Mouse (Mus musculus) common myeloid progenitor, adult 5-6 weeks (primary cell): Measurements from ENCODE around the gene Ctsl. TPM values are rescaled to one million over a fixed set of nuclear protein-coding genes. Genes with fewer than 3 reads are reported as not detected.

ENCODE experiments used
- ATAC-seq: replicated peaks from 2 replicates; pipeline ENCODE4 v1.8.0; 2016; ENCODE audit warnings: low read depth, mild to moderate bottlenecking, moderate TSS enrichment, inconsistent platforms; ENCODE audit not compliant: poor library complexity, severe bottlenecking
- total RNA-seq: library from RNA; stranded (forward); fragments of 200-1000, 187-1606 nt; gene quantifications from 2 replicates; pipeline ENCODE4 v1.2.3, GENCODE M21; 2017

The Ctsl gene
- 52.0 and 75.0 TPM in 2 replicates for total RNA-seq

DNA sequence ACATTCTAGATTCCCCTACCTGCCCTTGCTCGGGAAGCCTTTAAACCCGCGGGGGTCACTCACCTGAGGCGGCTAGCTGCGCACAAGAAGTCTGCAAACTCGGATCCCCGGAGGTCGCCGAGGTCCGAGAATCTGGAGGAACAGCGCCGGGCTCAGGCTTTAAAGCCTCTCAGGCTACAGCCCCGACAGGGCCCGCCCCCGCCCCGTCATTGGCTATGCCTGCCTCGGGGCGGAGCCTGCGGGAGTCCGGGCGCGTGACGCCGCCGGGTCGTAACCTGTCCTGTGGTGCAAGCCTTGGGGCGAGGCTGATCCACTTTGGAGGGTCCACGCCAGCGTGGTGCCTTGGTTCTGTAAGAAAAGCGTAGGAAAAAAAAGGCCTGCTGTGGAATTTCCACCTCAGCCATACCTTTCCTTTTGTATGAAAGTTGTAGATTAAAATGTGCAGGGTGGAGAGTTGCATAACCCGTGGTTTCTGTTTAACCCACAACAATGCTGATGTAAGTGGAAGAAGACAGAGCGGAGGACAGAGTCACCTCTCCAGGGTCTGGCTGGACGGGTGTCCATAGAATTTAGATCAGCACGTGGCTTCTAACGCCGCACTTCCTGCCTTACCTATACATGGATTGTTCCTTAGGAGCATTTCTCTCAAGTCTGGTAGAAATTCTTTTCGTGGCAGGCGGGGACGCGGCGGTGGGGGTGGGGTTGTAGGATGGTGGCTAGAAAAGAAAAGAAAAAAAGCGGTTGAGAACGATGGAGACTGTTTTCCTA, at the start of gene Ctsl:
Gene Ctsl, minus strand, starts transcription at position 718 of the 768 bp plus-strand sequence.
- peak; percentile 95 for ATAC-seq

DNA sequence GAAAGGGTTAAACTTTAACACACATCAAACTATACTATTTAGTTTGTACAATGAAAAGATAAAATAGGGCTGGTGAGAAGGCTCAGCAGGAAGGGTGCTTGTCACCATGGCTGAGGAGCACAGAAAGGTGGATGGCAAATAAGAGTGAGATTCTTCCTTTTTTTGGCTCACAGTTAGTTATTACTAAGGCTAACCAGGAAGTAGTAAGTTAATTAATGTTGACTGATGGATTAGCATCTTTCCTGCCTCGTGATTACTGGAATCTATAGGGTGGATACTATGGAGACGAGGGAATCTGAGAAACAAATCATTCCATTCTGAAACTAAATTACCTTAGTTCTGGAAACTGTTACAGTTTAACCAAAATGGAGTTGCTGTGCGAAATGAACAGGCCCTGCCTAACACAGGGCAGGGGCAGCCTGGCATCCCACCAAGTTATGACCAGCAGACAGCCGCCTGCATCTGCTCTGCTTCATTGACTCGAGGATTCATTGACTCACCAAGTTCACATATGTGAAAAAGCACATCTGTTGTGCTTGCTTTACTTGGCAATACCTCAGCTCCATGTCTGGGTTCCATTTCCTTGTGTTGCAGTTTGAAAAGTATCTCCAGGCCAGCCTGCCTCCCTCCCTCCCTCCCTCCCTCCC, 46.4 kb upstream of the Ctsl start:
- ATAC-seq: no peak

DNA sequence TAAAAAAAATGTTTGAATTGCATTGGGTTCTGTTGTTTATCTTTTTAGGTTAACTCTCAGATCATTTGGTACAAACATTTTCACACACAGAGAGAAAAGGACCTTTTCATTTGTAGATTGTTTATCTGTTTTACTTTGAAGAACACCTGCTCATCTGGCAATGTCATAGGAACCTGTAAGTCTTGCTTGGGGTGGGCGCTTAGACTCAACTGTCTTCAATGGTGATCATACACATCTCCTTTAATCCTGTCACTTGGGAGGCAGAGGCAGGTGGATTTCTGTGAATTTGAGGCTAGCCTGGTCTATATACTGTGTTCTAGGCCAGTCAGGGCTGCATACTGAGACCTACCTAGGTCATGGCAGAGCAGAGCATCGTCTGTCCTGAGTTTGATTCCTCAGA, 45.0 kb upstream of the Ctsl start:
- no peak for ATAC-seq

DNA sequence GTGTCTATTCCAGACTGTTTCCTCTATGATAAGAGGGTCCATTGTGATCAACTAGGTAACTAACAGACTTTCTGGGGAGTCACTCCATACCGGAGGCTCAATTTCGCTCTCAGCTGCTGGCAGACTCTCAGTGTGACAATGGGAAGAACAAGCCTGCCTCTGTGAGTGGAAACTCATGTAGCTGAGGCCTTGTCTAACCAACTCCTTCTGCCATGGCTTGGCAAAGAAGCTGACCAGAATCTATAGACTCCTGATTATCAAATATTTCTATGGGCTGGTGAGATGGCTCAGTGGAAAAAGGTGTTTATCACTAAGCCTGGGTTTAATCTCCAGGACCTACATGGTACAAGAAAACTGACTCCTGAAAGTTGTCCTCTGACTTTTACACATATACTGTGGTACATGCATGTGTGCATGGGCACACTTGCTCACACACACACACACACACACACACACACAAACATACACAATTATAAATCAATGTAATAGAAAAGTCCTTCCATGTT, 42.1 kb upstream of the Ctsl start:
- no peak for ATAC-seq

DNA sequence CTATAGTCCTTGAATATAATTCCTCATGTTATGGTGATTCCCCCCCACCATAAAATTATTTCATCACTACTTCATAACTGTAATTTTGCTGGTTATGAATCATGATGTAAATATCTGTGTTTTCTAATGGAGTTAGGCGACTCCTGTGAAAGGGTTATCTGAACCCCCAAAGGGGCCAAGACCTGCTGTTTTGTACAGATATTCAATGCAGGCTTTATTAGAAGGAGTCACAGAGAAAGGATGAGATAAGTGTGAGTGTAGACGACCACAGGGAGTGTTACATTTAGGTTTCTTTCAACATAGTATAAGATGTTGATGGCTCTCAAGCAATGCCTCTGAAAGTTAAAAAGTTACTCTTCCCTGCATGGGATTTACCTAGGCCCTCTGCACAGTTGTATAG, 40.6 kb upstream of the Ctsl start:
- ATAC-seq: peak; percentile 53

DNA sequence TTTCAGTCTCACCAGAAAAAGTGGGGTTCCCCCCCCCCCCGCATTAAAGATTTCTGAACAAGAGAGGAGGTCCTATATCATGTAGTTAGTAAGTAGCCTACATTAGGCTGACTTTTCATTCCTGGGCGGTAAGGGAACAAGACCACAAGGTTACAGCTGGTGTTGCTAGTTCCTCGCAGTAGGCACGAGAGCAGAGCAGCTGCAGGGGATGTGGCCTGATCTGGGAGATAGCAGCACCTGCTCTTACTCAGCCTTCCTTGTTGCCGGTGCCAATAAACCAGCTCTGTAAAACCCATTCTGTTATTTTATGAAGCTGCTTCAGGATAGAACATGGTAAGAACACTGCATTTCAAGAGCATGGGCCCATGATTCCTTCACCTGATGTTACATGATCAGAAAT, 39.9 kb upstream of the Ctsl start:
- peak; percentile 85 for ATAC-seq

DNA sequence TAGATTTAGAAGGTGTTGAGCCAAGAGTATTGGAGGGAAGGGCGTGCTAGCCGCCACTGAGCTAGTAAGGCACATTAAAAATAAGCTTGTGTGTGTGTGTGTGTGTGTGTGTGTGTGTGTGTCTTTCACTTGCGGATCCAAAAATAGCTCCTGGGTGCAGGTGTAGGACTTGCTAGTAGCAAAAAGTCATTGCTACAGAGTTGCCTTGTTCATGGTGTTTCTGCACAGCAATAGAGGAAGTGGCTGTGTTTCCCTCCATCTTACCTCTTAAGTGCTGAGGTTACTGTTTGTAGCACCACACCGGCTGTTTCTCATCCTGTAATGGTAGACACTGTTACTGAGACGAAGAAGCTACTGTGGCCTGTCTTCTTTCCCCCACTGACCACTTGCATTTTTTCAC, 37.3 kb upstream of the Ctsl start:
- peak; percentile 63 for ATAC-seq

DNA sequence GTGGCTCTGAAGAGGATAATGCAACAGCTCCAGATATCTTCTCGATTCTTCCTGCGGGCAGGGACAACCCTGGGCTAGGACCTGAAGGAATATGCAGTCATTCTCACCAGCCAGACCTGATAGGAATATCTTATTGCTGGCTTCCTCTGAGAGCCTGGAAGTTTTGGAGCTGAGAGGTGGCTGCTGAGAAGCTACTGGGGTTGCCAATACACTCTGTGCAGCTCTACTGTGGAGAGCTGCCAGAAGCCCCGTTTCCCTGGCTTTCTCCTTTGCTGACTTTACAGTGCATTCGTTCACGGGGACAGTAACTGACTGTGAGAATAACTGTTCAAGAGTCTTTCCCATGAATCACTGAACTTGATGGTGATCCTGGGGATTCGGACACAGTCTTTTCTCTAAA, 34.9 kb upstream of the Ctsl start:
- no peak for ATAC-seq

DNA sequence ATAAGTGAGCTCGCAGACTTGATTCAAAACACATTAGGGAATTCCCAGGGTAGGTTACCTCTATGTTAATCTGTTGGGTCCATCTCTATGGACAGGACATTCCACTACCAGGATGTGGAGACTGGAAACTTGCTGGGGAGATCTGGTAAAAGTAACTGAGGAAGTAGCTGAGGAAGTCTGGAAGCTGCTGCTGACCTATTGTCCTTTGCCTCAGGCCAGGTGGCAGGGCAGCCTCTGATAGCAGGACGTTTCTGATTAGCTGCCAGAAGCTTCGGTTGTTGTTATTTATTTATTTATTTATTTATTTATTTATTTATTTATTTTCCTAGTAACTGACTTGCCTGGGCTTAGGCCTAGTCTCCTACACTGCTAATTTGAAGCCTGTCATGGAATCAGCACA, 32.8 kb upstream of the Ctsl start:
- no peak for ATAC-seq

DNA sequence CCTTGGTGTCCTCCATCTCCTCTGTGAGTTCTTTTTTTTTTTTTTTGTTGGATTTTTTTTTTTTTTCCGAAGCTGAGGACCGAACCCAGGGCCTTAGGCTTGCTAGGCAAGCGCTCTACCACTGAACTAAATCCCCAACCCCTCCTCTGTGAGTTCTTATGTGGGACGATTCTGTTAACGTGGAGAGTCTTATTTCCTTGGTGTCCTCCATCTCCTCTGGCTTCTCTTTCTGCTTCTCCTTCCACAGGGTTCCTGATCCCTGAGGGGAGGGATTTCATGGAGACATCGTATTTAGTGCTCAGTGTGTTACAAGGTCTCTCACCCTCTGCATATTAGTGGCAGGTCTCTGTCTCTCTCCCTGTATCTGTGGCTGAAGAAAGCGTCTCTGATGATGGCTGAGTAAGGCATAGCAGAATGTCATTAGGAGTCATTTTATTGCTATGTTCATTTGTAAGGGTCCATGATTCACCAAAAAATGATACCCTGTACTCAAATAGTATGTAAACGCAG, 32.3 kb upstream of the Ctsl start:
- no peak for ATAC-seq

DNA sequence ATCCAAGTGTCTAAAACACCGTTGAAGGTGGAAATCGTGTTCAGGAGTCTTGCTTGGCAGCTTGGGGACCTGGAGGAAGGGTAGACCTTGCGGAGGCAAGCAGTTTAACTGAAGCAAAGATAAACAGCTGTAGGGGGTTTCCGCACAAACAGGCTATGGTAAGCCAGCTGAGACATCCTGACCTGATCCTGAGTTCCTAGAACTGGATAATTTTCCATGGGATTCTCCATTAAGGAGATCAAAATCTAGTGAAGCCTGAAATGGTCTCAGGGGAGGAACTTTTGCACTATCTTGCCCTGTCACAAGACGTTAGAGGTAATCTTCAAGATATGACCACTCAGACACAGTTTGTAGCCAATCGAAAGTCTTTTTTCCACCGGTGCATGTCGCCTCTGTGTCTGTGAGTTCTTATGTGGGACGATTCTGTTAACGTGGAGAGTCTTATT, 31.8 kb upstream of the Ctsl start:
- ATAC-seq: peak; percentile 37; the same call in 1 of the 2 replicates

DNA sequence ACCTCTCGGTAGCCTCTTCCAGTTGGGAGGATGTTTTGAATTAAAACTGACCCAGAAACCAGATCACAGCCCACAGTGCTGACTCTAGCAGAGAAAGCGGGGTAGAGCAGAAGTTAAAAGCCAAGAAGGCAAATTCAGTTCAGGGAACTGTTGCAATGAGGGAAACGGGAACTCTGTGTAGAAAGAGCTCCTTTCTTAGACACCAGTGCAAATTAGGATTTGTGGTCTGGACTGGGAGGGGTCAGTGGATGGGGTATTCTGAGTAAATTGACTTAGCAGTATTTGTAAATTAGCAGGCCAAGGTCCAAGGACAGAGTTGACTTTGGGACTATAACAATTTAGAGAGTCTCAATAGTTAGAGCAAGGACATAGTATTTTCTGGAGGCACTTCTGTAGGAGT, 31.3 kb upstream of the Ctsl start:
- peak; percentile 81 for ATAC-seq

DNA sequence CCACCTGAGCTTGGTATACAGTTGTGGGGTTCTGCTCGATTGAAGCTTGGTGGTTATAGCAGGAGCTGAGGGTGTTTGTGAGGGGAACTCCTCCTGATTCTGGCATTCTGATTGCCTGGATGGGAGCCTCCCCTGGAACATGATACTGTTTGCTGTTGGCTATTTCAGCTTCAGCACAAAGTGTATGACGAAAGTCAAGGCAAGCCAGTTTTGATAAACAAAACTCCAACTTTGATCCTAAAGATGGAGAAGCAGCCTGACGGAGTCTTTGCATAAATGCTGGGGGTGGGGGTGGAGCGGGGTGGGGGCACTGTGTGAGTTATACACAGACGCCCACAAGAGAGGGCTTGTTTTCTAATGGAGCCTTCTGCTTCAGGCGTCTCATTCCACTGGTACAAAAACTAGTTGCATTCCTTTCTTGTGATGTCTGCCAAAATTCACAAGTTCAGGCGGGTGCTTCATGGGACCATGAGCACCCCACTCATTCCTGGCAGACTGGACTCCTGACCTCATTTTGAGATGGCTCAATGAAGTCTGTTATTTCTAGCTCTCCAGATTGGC, 30.2 kb upstream of the Ctsl start:
- no peak for ATAC-seq

DNA sequence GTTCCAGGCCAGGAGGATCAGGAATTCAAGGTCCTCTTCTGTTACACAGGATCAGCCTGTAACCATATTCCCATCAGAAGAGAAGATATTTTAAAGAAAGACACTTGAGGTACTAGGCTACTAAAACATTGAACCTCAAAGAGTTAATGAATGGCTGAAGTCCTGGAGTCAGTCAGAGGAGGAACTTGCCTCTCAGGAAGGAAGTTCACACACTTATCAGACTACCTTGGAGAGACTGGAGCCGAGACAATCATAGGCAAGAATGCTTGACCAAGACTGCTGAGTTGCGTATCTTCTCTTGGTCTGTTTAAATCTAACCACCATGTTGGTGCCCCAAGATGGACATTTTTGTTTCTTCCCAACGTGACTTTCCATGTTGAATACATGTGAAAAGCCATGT, 29.2 kb upstream of the Ctsl start:
- no peak for ATAC-seq

DNA sequence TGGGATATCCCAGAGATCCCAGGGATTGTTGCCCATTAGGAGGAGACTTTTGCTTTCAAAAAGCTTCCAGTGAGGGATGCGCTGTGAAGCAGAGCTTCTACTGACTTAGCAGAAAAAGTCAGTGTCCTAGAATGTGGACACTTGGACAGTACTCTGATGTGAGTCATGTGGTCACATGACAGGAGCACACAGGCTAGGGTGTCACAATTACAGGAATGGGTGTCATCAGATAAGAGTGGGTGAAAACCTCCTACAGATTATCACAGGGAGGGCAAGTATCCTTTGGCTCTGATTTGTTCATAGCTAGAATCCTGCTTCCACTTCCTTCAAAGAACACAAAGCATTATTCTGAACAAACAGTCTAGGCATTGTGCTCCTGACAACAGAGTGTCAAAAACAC, 27.4 kb upstream of the Ctsl start:
- ATAC-seq: no peak

DNA sequence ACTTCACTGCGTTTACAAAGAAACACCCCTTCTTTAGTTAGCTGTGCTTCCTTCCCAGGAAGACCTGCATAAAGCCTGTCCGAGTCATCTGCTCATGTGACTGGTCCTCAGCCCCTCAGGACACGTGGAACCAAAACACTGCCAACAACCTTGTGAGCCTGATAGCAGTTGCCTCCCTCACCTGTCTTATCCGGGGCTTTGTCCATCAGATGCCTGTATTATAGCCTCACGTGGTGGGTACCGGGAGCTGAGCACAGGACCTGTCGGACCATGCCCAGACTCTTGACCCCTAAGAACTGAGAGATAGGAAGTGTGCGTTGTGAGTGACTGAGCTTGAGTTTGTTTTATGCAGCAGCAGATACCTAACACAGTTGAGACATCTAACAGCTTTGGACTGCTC, 26.3 kb upstream of the Ctsl start:
- ATAC-seq: no peak

DNA sequence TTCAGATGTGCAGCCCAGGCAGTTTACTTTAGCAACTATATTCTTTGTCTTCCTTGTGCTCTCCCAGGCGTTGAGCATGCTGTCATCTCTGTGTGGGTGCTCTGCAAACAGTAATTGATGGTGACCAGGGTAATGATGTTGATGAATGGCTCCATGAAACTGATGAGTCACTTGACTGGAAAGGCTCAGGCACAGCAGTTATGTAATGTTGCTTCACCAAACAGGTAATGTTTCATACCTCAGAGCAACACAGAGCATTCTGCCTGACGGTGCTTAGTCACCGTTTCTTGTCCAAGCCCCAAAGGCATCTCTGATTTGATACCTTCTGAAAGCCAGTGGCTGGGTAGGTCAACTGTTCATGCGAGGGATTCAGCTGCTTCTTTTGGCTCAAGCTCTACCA, 17.7 kb upstream of the Ctsl start:
- no peak for ATAC-seq

DNA sequence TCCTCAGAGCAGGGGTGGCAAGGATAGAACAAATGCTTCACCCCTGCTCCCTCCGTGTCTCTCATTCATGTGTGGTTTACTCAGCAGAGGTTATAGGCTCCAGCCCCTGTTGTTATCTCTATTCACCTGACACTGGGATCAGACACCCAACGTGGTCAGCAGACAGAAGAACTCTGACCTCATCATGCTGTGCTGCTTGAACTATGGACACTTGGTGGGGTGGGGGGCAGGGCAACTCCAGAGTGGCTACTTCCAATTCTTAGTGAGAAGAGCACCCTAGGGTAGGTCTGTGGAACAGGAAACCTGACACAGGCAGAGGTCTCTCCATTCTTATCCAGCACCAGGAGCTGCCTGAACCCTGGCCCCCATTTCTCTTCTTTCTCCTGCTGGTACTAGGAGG, 15.4 kb upstream of the Ctsl start:
- ATAC-seq: no peak

DNA sequence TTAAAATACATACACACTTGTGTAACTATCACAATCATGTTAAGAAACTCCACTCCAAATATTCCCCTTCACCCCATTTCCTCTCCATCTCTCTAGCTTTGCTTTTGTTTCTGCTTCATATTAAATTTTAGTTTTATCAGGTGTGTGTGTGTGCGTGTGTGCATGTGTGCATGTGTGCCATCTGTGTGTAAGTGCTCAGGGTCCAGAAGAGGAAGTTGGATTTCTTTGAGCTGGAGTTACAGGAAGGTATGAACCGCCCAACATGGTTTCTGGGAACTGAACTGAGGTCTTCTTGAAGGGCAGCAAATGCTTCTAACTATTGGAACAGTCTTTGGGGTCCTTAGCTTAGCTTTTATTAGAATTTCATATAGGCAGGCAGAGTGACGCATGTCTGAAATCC, 14.2 kb upstream of the Ctsl start:
- 0 out of 2 replicates have a peak, but pooled peaks have one; percentile 42 for ATAC-seq

DNA sequence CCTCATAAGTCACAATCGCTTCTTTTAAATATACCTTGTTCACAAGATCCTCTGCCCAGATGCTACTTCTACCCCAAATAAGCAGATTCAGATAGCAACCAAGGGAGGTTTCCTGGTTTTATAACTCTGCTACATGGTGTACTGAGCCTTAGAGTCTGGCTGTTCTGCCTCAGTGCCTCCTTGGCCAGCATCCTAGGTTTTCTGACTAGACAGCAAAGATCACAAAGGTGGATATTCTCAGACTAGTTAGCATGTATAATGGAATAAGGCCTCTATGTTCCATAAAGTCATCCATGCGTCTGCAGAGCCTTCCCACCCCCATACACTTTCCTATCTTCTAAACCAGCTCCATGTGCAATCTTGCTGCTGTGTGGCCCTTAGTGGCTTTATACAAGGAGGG, 9.6 kb upstream of the Ctsl start:
- no peak for ATAC-seq

DNA sequence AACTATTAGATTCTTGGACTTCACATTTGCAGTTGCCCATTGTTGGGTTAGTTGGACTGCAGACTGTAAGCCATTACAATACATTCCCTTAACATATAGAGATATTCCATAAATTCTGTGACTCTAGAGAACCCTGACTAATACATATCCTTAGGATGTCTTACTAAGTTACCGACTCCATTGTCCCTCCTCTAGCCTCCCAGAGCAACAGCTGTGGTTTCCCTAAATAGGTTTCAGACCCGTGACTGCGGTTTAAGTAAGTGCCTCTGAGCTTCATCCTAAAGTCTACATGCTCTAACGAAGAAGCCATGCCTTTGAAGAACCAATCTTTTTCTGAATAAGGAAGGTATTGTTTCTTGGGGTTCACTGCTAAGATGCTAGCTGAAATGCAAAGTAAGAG, 7.9 kb upstream of the Ctsl start:
- ATAC-seq: no peak
